Mouse (Mus musculus) hindbrain, embryonic 12.5 days (tissue): ENCODE data around the gene Cnksr1. TPM values are rescaled to one million over a fixed set of nuclear protein-coding genes. Genes with fewer than 3 reads are reported as not detected.
"Not testable (repeated sequence)": the region's sequence is repeated elsewhere in the genome, so short reads cannot be mapped to it uniquely, and the experiment has no call there.

Source experiments
- ATAC-seq: fragments of 200-750 bp; cut with Nextera tagmentation; 2 replicates; pipeline ENCODE4 v1.8.0; 2017; ENCODE audit warnings: moderate TSS enrichment; ENCODE audit not compliant: low FRiP score
- H3K27ac ChIP-seq: fragments of 300-500 bp; sonication (generic); 2 replicates; pipeline ENCODE4 v1.5.1; 2016; ENCODE audit warnings: mild to moderate bottlenecking
- H3K27me3 ChIP-seq: fragments of 300-500 bp; sonication (generic); 2 replicates; pipeline ENCODE4 v1.6.1; 2016; ENCODE audit warnings: mild to moderate bottlenecking
- H3K36me3 ChIP-seq: fragments of 300-500 bp; sonication (generic); 2 replicates; pipeline ENCODE4 v1.6.1; 2016; ENCODE audit warnings: mild to moderate bottlenecking
- H3K4me1 ChIP-seq: fragments of 300-500 bp; sonication (generic); 2 replicates; pipeline ENCODE4 v1.6.1; 2016
- H3K4me2 ChIP-seq: fragments of 300-500 bp; sonication (generic); replicated peaks from 2 replicates; pipeline ENCODE4 v1.6.1; 2016; ENCODE audit warnings: mild to moderate bottlenecking
- H3K4me3 ChIP-seq: fragments of 300-500 bp; sonication (generic); 2 replicates; pipeline ENCODE4 v1.5.1; 2016; ENCODE audit warnings: mild to moderate bottlenecking
- H3K9ac ChIP-seq: fragments of 300-500 bp; sonication (generic); 2 replicates; pipeline ENCODE4 v1.6.1; 2016; ENCODE audit warnings: mild to moderate bottlenecking, moderate library complexity
- H3K9me3 ChIP-seq: fragments of 300-500 bp; sonication (generic); replicated peaks from 2 replicates; pipeline ENCODE4 v1.6.1; 2016; ENCODE audit warnings: mild to moderate bottlenecking
- WGBS: fragments of 180-500 bp; shearing (Covaris S2); methylation state at CpG from one replicate; pipeline ENCODE4 v1.1.7; 2016; 5-methylcytosine and 5-hydroxymethylcytosine counted together
- polyA plus RNA-seq: library from polyadenylated mRNA; unstranded; fragments of >200 nt; fragmentation: Nextera tagmentation; extraction: Ambion mirVana; gene quantifications from 2 replicates; pipeline ENCODE4 v1.2.1, GENCODE M21; 2016

Gene Cnksr1
- polyA plus RNA-seq = 0.46 and 1.3 TPM in 2 replicates

- no peak within 1 kb of the TSS for H3K9ac ChIP-seq
- H3K9me3 ChIP-seq = no peaks in the 10 kb centered on the region
- 0 out of 2 replicates have a peak, but pooled peaks have one; percentile 26 for ATAC-seq
- no peaks in the 10 kb centered on the region for H3K36me3 ChIP-seq
- WGBS = 3% methylated on average over 18 of the region's 18 CpGs
- H3K27me3 ChIP-seq = peaks cover 35% of the 10 kb centered on the region
- peak within 1 kb of the TSS; percentile 25 for H3K4me2 ChIP-seq
- H3K4me1 ChIP-seq = peaks cover 6% of the 10 kb centered on the region; the same call in 1 of the 2 replicates
- H3K27ac ChIP-seq = no peak within 1 kb of the TSS
- H3K4me3 ChIP-seq = peak within 1 kb of the TSS; percentile 8; the same call in 1 of the 2 replicates
Measured at GRCm38 (mm10) chr4:134238279-134238651, at the start of gene Cnksr1. Gene Cnksr1 (minus strand): TSS chr4:134238399.

GRCm38 (mm10) chr4:134287575-134288025 lies 49.4 kb upstream of the Cnksr1 start, which contains the start of gene Pdik1l:
Gene Pdik1l (minus strand): TSS chr4:134287895.
- no peaks in the 10 kb centered on the region for H3K27me3 ChIP-seq
- peak; percentile 84 for ATAC-seq
- peak within 1 kb of the TSS; percentile 100 for H3K27ac ChIP-seq
- H3K4me3 ChIP-seq = peak within 1 kb of the TSS; percentile 94
- peaks cover 25% of the 10 kb centered on the region for H3K4me1 ChIP-seq
- peak within 1 kb of the TSS; percentile 97 for H3K4me2 ChIP-seq
- H3K9me3 ChIP-seq = no peaks in the 10 kb centered on the region
- under 1% methylated on average over 43 of the region's 43 CpGs for WGBS
- peaks cover 14% of the 10 kb centered on the region for H3K36me3 ChIP-seq
- H3K9ac ChIP-seq = peak within 1 kb of the TSS; percentile 99

- peak overlapping the region; percentile 100 for H3K27ac ChIP-seq
- WGBS = under 1% methylated on average over 55 of the region's 59 CpGs
- H3K9me3 ChIP-seq = no peaks in the 10 kb centered on the region
- H3K27me3 ChIP-seq = no peaks in the 10 kb centered on the region
- peaks cover 15% of the 10 kb centered on the region for H3K36me3 ChIP-seq
- H3K4me1 ChIP-seq = peaks cover 25% of the 10 kb centered on the region
- ATAC-seq = peak; percentile 97
- H3K4me2 ChIP-seq = peak overlapping the region; percentile 97
- peak overlapping the region; percentile 94 for H3K4me3 ChIP-seq
- peak overlapping the region; percentile 99 for H3K9ac ChIP-seq
Measured at GRCm38 (mm10) chr4:134287168-134287564, 49.0 kb upstream of the Cnksr1 start.

GRCm38 (mm10) chr4:134286226-134287167 lies 48.3 kb upstream of the Cnksr1 start:
- H3K27ac ChIP-seq = peak overlapping the region; percentile 100
- ATAC-seq = peak; percentile 74
- H3K4me2 ChIP-seq = peak overlapping the region; percentile 97
- no peaks in the 10 kb centered on the region for H3K27me3 ChIP-seq
- peak overlapping the region; percentile 94 for H3K4me3 ChIP-seq
- no peaks in the 10 kb centered on the region for H3K9me3 ChIP-seq
- peaks cover 25% of the 10 kb centered on the region for H3K4me1 ChIP-seq
- H3K36me3 ChIP-seq = peaks cover 21% of the 10 kb centered on the region
- H3K9ac ChIP-seq = peak overlapping the region; percentile 99
- 3% methylated on average over 53 of the region's 59 CpGs for WGBS

GRCm38 (mm10) chr4:134284942-134285341 lies 46.7 kb upstream of the Cnksr1 start:
- H3K4me2 ChIP-seq = no peak overlapping the region
- WGBS = 92% methylated on average over 2 of the region's 2 CpGs
- peaks cover 30% of the 10 kb centered on the region for H3K36me3 ChIP-seq
- no peak overlapping the region for H3K9ac ChIP-seq
- no peak overlapping the region for H3K27ac ChIP-seq
- H3K9me3 ChIP-seq = no peaks in the 10 kb centered on the region
- H3K4me3 ChIP-seq = no peak overlapping the region
- H3K4me1 ChIP-seq = peaks cover 25% of the 10 kb centered on the region
- no peaks in the 10 kb centered on the region for H3K27me3 ChIP-seq
- ATAC-seq = no peak

GRCm38 (mm10) chr4:134273417-134274345 lies 35.5 kb upstream of the Cnksr1 start:
- Histone ChIP-seq H3K9ac (0 out of 2 replicates have a peak overlapping the region, but pooled peaks have one; percentile 13), H3K4me3 (no peak overlapping the region), H3K27ac (no peak overlapping the region), H3K9me3 (no peaks in the 10 kb centered on the region), H3K4me2 (peak overlapping the region; percentile 11; the same call in 1 of the 2 replicates), H3K4me1 (no peaks in the 10 kb centered on the region), H3K27me3 (no peaks in the 10 kb centered on the region), H3K36me3 (peaks cover 25% of the 10 kb centered on the region)
- ATAC-seq = no peak
- 6% methylated on average over 14 of the region's 14 CpGs for WGBS

GRCm38 (mm10) chr4:134272731-134273416 lies 34.7 kb upstream of the Cnksr1 start:
- Histone ChIP-seq H3K4me3 (no peak overlapping the region), H3K4me1 (no peaks in the 10 kb centered on the region), H3K27me3 (no peaks in the 10 kb centered on the region), H3K27ac (no peak overlapping the region), H3K36me3 (peaks cover 20% of the 10 kb centered on the region), H3K9ac (no peak overlapping the region), H3K4me2 (peak overlapping the region; percentile 11; the same call in 1 of the 2 replicates), H3K9me3 (no peaks in the 10 kb centered on the region)
- no peak for ATAC-seq
- 32% methylated on average over 12 of the region's 13 CpGs for WGBS

- no peaks in the 10 kb centered on the region for H3K9me3 ChIP-seq
- H3K27me3 ChIP-seq = no peaks in the 10 kb centered on the region
- no peak overlapping the region for H3K4me3 ChIP-seq
- 80% methylated on average over 7 of the region's 7 CpGs for WGBS
- no peak overlapping the region for H3K9ac ChIP-seq
- H3K4me1 ChIP-seq = no peaks in the 10 kb centered on the region
- ATAC-seq = no peak
- H3K27ac ChIP-seq = no peak overlapping the region
- H3K36me3 ChIP-seq = peaks cover 11% of the 10 kb centered on the region
- H3K4me2 ChIP-seq = no peak overlapping the region
Measured at GRCm38 (mm10) chr4:134271979-134272378, 33.8 kb upstream of the Cnksr1 start.

- ATAC-seq = not testable (repeated sequence)
Measured at GRCm38 (mm10) chr4:134269622-134270021, 31.4 kb upstream of the Cnksr1 start.

GRCm38 (mm10) chr4:134268102-134268655 lies 30.0 kb upstream of the Cnksr1 start:
- WGBS = 88% methylated on average over 19 of the region's 19 CpGs
- no peak for ATAC-seq
- H3K9ac ChIP-seq = no peak overlapping the region
- no peaks in the 10 kb centered on the region for H3K4me1 ChIP-seq
- H3K27me3 ChIP-seq = no peaks in the 10 kb centered on the region
- H3K4me2 ChIP-seq = no peak overlapping the region
- H3K9me3 ChIP-seq = no peaks in the 10 kb centered on the region
- H3K4me3 ChIP-seq = no peak overlapping the region
- no peaks in the 10 kb centered on the region for H3K36me3 ChIP-seq
- H3K27ac ChIP-seq = no peak overlapping the region

More at GRCm38 (mm10) chr4:134269622-134270021, 31.4 kb upstream of the Cnksr1 start:
- not testable (repeated sequence) for H3K27me3 ChIP-seq, H3K4me1 ChIP-seq, H3K4me2 ChIP-seq, H3K27ac ChIP-seq, H3K4me3 ChIP-seq, H3K36me3 ChIP-seq, H3K9me3 ChIP-seq, H3K9ac ChIP-seq

GRCm38 (mm10) chr4:134265860-134266585 lies 27.8 kb upstream of the Cnksr1 start:
- no peaks in the 10 kb centered on the region for H3K36me3 ChIP-seq
- H3K4me1 ChIP-seq = no peaks in the 10 kb centered on the region
- no peak overlapping the region for H3K4me2 ChIP-seq
- no peaks in the 10 kb centered on the region for H3K9me3 ChIP-seq
- H3K4me3 ChIP-seq = no peak overlapping the region
- H3K9ac ChIP-seq = no peak overlapping the region
- no peaks in the 10 kb centered on the region for H3K27me3 ChIP-seq
- WGBS = 62% methylated on average over 9 of the region's 9 CpGs
- no peak for ATAC-seq
- no peak overlapping the region for H3K27ac ChIP-seq
